Mouse (Mus musculus): ENCODE measurements around the gene Stmn1.

Stmn1 gene

DNA sequence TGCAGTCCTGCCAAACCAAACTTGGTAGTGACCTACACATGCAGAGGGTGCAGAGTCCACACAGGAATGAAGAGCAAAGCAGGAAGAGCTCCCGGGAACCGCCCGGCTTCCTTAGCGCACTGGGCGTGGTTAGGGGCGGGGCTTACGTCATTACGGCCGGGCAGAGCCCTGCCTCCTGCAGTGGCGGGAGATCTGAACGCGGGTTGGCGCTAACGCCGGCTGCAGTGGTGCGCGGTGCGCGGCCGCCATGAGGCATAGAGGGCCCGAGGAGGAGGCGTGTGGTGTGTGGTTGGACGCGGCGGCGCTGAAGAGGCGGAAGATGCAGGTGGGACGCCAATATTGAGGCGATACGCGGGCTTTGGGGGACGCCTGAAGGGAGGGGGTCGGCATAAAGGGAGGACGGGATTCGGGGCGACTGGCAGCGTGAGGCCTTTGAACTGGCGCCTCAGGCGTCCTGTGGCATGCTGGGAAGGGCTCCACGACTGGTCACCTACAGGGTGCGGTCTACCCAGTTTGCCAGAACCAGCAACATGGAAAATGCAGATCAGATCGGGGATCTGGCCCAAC, 42.8 kb downstream of the Stmn1 start, which contains the start of gene Aunip:
Gene Aunip (plus strand): TSS at position 155 of the 567 bp plus-strand sequence.
- ChIA-PET POLR2A (interaction anchor here in 3 of 4 experiments (0.6 to 10.5 kb wide), 45 partner anchors 8 to 359 kb away, joined by 3 to 103 read pairs (median 4); partner anchors contain the start of genes Mtfr1l (in 2 of the 3), Paqr7 (in 2 of the 3), Cep85 (in 1 of the 3) and Man1c1 (in 1 of the 3)), CTCF (interaction anchor here (0.5 to 1.6 kb wide), 10 partner anchors 15 to 1866 kb away, joined by 3 to 6 read pairs (median 3); partner anchors contain the start of genes Paqr7 (in 2 of the 4) and Pafah2 (in 1 of the 4))

DNA sequence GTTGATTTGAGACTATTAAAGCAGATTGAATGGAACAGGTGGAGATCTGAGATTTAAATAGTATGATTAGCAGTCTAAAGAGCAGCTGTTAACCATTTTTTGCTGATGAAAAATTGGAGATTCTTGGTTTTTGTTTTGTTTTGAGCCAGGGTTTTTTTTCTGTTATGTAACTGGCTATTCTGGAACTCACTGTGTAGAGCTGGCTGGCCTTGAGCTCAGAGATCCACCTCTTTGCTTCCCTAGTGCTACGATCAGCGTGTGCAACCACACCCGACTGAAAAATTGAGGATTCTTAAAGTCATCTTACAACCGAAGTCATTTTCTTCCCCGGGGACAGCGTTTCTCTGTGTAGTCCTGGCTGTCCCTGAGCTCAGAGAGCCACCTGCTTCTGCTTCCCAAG, 43.6 kb downstream of the Stmn1 start:
- ChIA-PET CTCF (interaction anchor here in 3 of 4 experiments (0.5 to 2.9 kb wide), 5 partner anchors 16 to 220 kb away, joined by 3 to 13 read pairs (median 5); no protein-coding TSS in a partner anchor), POLR2A (interaction anchor here in 3 of 4 experiments (0.6 to 10.5 kb wide), 21 partner anchors 10 to 193 kb away, joined by 3 to 103 read pairs (median 6); partner anchors contain the start of genes Paqr7 (in 2 of the 3), Man1c1 (in 1 of the 3), Mtfr1l (in 1 of the 3) and Pafah2 (in 1 of the 3))

GRCm38 (mm10) chr4:134512798-134513197, 44.7 kb downstream of the Stmn1 start:
- POLR2A ChIA-PET, result interaction anchor here in 3 of 4 experiments (0.6 to 10.5 kb wide), 26 partner anchors 13 to 760 kb away, joined by 3 to 103 read pairs (median 4); partner anchors contain the start of genes Paqr7 (in 2 of the 3), Clic4 (in 1 of the 3), Man1c1 (in 1 of the 3) and Mtfr1l (in 1 of the 3)
- CTCF ChIA-PET, result interaction anchor here in 3 of 4 experiments (0.5 to 2.9 kb wide), 19 partner anchors 9 to 921 kb away, joined by 3 to 13 read pairs (median 3); partner anchors contain the start of genes Mtfr1l (in 2 of the 3), Pafah2 (in 1 of the 3) and Rcan3 (in 1 of the 3)

GRCm38 (mm10) chr4:134514309-134514930, 46.3 kb downstream of the Stmn1 start:
- ChIA-PET CTCF (interaction anchor here in 1 of 4 experiments (2.9 kb wide), 1 partner anchor 37 kb away, joined by 13 read pairs; no protein-coding TSS in a partner anchor), POLR2A (interaction anchor here in 3 of 4 experiments (1.3 to 10.5 kb wide), 7 partner anchors 10 to 26 kb away, joined by 3 to 103 read pairs (median 9); partner anchors contain the start of gene Paqr7 (in 1 of the 3))

- ChIA-PET CTCF (interaction anchor here in 1 of 4 experiments (0.8 to 1.4 kb wide), 3 partner anchors 13 to 120 kb away, joined by 3 to 4 read pairs (median 3); partner anchors contain the start of gene Pafah2), POLR2A (interaction anchor here in 3 of 4 experiments (0.6 to 10.5 kb wide), 9 partner anchors 9 to 761 kb away, joined by 3 to 103 read pairs (median 3); partner anchors contain the start of genes Pafah2 (in 1 of the 3) and Paqr7 (in 1 of the 3))
Measured at GRCm38 (mm10) chr4:134515614-134516013, 47.5 kb downstream of the Stmn1 start.

DNA sequence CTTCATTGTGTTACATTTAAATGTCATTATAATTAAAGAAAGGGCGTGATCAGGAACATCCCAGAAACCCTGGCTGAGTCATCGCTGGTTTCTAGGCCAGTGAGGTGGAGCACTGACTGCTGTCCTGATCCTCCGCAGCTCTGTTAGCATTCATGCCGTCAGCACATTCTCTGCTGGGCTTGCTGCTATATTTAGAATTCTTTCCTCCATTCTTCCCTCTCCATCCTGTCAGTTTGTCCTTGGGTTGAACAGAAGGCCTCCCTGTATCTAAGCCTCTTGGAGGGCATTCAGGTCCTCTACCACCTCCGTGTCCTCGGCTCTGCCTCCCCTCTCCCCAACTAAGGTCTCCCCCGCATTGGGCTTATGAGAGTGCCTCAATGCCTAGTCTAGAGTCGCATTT, 48.9 kb downstream of the Stmn1 start:
- ChIA-PET CTCF (interaction anchor here in 1 of 4 experiments (1.4 kb wide), 1 partner anchor 12 kb away, joined by 3 read pairs; no protein-coding TSS in a partner anchor), POLR2A (interaction anchor here (0.5 to 10.5 kb wide), 11 partner anchors 9 to 1660 kb away, joined by 3 to 103 read pairs (median 3); partner anchors contain the start of genes Mtfr1l (in 1 of the 4) and Pafah2 (in 1 of the 4))

DNA sequence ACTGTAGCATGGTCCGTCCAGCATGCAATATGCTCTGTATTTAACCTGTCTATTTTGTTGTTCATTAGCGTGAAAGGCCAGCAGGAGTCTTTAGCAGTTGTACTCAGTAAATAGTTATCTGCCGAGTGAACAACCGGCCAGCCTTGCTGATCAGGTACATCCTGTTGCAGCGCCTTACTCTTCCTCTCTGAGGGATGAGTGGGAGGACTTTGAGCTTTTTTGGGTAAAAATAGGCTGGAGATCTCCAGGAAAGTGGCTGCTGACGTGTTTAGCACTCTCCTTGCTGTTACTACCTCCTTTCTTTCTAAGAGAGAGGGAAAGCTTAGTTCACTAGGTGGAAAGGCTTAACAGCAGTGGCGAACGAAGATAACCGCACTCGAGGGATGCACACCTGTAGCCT, 49.6 kb downstream of the Stmn1 start:
- ChIA-PET POLR2A (interaction anchor here (1.0 to 10.5 kb wide), 9 partner anchors 9 to 122 kb away, joined by 3 to 103 read pairs (median 4); partner anchors contain the start of genes Mtfr1l (in 1 of the 4), Pafah2 (in 1 of the 4) and Paqr7 (in 1 of the 4)), CTCF (interaction anchor here in 1 of 4 experiments (0.6 to 0.7 kb wide), 2 partner anchors 9 to 24 kb away, joined by 3 read pairs; no protein-coding TSS in a partner anchor)

DNA sequence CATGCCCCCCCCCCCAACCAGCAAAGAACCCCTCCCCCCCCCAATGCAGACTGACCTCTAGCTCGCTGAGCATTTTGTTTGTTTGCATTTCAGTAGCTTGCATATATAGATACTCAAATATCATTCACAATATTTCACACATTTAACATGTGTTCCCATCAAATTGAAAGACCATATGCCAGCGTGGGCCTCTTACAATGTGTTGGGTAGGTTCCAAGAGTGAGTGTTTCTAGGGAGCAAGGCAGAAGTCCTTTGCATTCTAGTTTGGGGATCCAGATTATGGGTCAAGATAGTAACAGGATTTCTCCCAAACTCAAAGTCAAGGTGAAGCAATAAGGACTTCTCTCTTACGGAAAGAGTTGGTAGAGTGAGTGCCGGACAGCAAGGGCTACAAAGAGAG, 50.4 kb downstream of the Stmn1 start:
- ChIA-PET POLR2A (interaction anchor here in 3 of 4 experiments (1.0 to 10.5 kb wide), 6 partner anchors 8 to 22 kb away, joined by 3 to 103 read pairs (median 4); partner anchors contain the start of genes Aunip (in 1 of the 3) and Paqr7 (in 1 of the 3)), CTCF (interaction anchor here in 1 of 4 experiments (0.7 kb wide), 1 partner anchor 9 kb away, joined by 3 read pairs; no protein-coding TSS in a partner anchor)

DNA sequence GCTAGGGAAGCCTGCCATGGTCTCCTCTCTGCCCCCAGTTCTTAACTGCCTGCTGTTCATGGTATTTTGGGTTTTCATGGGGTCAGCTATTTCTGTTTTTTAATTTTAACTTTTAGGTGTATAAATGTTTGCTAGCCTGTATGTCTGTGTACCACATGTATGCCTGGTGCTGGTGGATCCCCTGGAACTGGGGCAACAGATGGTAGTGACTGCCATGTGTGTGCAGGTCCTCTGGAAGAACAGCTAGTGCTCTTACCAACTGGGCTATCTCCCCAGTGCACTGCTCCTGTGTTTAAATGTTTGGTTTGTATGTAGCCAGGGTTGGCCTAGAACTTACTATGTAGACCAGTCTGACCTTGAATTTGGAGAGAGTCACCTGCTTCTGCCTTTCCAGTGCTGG, 51.2 kb downstream of the Stmn1 start:
- POLR2A ChIA-PET, result interaction anchor here in 2 of 4 experiments (0.7 to 10.5 kb wide), 4 partner anchors 7 to 29 kb away, joined by 3 to 103 read pairs (median 4); partner anchors contain the start of gene Aunip (in 1 of the 2)
- CTCF ChIA-PET, result no interaction called here
